ENCODE assay signal across 9 mouse cellular contexts in the genomic region with DNA sequence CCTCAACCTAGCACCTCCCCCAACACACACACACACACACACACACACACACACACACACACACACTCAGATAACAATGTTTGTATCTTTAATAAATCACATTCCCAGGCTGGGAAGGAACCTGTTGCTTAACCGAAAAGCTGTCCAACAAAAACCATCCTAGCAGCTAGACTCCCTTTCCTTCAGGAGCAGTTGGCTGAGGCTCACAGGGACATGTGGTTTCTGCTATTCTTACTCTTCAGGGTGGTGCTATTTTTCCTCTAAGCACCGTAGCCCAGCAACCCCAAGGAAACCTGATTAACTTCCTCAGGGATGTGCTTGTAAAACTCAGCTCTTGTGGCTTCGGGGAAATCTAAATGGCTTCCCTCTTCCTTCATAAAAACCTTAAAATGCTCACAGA. TPM values are rescaled to one million over a fixed set of nuclear protein-coding genes. Genes with fewer than 3 reads are reported as not detected.
DNase-seq lines count a peak whose midpoint lies in the region; ATAC-seq and TF ChIP-seq lines count a peak whose summit lies in the region.
"Had no signal": no experiment of that assay in that cellular context is flagged by ENCODE, and none has a peak within 500 bp of the region (broad histone marks: within the 10 kb centered on the region; RNA-seq: fewer than 3 reads in every experiment).

No protein-coding gene starts in this region.

- peaks cover 28% of the 10 kb centered on the region for H3K4me1 ChIP-seq in kidney, embryonic 14.5 days (ENCODE audit: control insufficient read depth, insufficient read depth, low read length)
- H3K4me1 ChIP-seq in heart, embryonic 13.5 days: peaks cover 79% of the 10 kb centered on the region
- H3K4me1 ChIP-seq in midbrain, postnatal 0 days (ENCODE audit: insufficient read depth, low read length): no peaks in the 10 kb centered on the region

- TF ChIP-seq POLR2A in brain, embryonic 14.5 days (IDR thresholded peaks at IDR 0.05; ENCODE audit: borderline replicate concordance, extremely low read depth, insufficient read depth, insufficient read length, poor library complexity, severe bottlenecking): no peak

- no peak overlapping the region for H3K9ac ChIP-seq in kidney, embryonic 14.5 days (ENCODE audit: low read depth, low read length)
- H3K9ac ChIP-seq in heart, embryonic 13.5 days: 0 out of 2 replicates have a peak overlapping the region, but pooled peaks have one; percentile 44
- no peak overlapping the region for H3K9ac ChIP-seq in midbrain, postnatal 0 days (replicated peaks; ENCODE audit: low read length, poor library complexity, severe bottlenecking)
- H3K9ac ChIP-seq: limb, embryonic 13.5 days had no signal

- DNase-seq in kidney, postnatal 25 days: no peak
- DNase-seq in brain, embryonic 14.5 days (ENCODE audit: low read depth): peak; percentile 34
- peak; percentile 41 for DNase-seq in lung, postnatal 36 days
- DNase-seq in adrenal gland, postnatal 4 days (ENCODE audit: low spot score in 2 of 2): no peak
- DNase-seq in cerebellum, postnatal 4 days (ENCODE audit: low spot score in 2 of 2): no peak
- no peak for DNase-seq in midbrain, postnatal 0 days (ENCODE audit: low spot score)

- H3K27ac ChIP-seq in kidney, embryonic 14.5 days (ENCODE audit: low read depth, low read length): no peak overlapping the region
- H3K27ac ChIP-seq in heart, embryonic 13.5 days (replicated peaks): peak overlapping the region; percentile 63
- H3K27ac ChIP-seq in midbrain, postnatal 0 days (ENCODE audit: low read depth, low read length): no peak overlapping the region; the same call in 1 of the 2 replicates
- H3K27ac ChIP-seq: limb, embryonic 13.5 days had no signal

- H3K4me2 ChIP-seq in kidney, embryonic 14.5 days (replicated peaks; ENCODE audit: low read depth, low read length): no peak overlapping the region
- peak overlapping the region; percentile 14; the same call in 1 of the 2 replicates for H3K4me2 ChIP-seq in heart, embryonic 13.5 days
- H3K4me2 ChIP-seq in midbrain, postnatal 0 days (ENCODE audit: low read depth, low read length, poor library complexity, severe bottlenecking): no peak overlapping the region
- H3K4me2 ChIP-seq: limb, embryonic 13.5 days had no signal

- no peaks in the 10 kb centered on the region for H3K27me3 ChIP-seq in kidney, embryonic 14.5 days (ENCODE audit: control insufficient read depth, insufficient read depth, low read length)
- H3K27me3 ChIP-seq in heart, embryonic 13.5 days (replicated peaks): no peaks in the 10 kb centered on the region
- H3K27me3 ChIP-seq in midbrain, postnatal 0 days (ENCODE audit: insufficient read depth, low read length): no peaks in the 10 kb centered on the region
- H3K27me3 ChIP-seq: limb, embryonic 13.5 days had no signal

- peak; percentile 43; the same call in 1 of the 2 replicates for ATAC-seq in kidney, embryonic 14.5 days (ENCODE audit: low FRiP score, low TSS enrichment)
- no peak for ATAC-seq in heart, embryonic 13.5 days (ENCODE audit: extremely low read depth, insufficient number of reproducible peaks, low FRiP score, low TSS enrichment)
- no peak for ATAC-seq in midbrain, postnatal 0 days (ENCODE audit: low FRiP score)

- 31% methylated on average over 3 of the region's 3 CpGs for WGBS in kidney, embryonic 14.5 days
- WGBS in heart, embryonic 13.5 days: 16% methylated on average over 3 of the region's 3 CpGs
- WGBS in midbrain, postnatal 0 days: 46% methylated on average over 3 of the region's 3 CpGs

- no peak overlapping the region for H3K4me3 ChIP-seq in kidney, embryonic 14.5 days (ENCODE audit: low read length)
- no peak overlapping the region for H3K4me3 ChIP-seq in heart, embryonic 13.5 days
- H3K4me3 ChIP-seq in midbrain, postnatal 0 days (ENCODE audit: low read depth, low read length): no peak overlapping the region
- H3K4me3 ChIP-seq: limb, embryonic 13.5 days had no signal

- no peaks in the 10 kb centered on the region for H3K9me3 ChIP-seq in kidney, embryonic 14.5 days (ENCODE audit: control insufficient read depth, low read length)
- H3K9me3 ChIP-seq in heart, embryonic 13.5 days: no peaks in the 10 kb centered on the region
- no peaks in the 10 kb centered on the region for H3K9me3 ChIP-seq in midbrain, postnatal 0 days (ENCODE audit: low read length)
- H3K9me3 ChIP-seq: limb, embryonic 13.5 days had no signal

- H3K36me3 ChIP-seq in kidney, embryonic 14.5 days (ENCODE audit: control insufficient read depth, insufficient read depth, low read length): no peaks in the 10 kb centered on the region
- no peaks in the 10 kb centered on the region for H3K36me3 ChIP-seq in heart, embryonic 13.5 days
- no peaks in the 10 kb centered on the region for H3K36me3 ChIP-seq in midbrain, postnatal 0 days (ENCODE audit: insufficient read depth, low read length)
- H3K36me3 ChIP-seq: limb, embryonic 13.5 days had no signal

- no peak for TF ChIP-seq CTCF in brain, embryonic 14.5 days (IDR thresholded peaks at IDR 0.05; ENCODE audit: borderline replicate concordance, extremely low read depth, insufficient read depth, insufficient read length)
- no peak for TF ChIP-seq CTCF in midbrain, postnatal 0 days (IDR thresholded peaks at IDR 0.05)

RNA-seq across cellular contexts. Expression of a gene that starts 57.9 kb away (rescaled TPM):
- 10.6 and 10.9 TPM in 2 replicates for polyA plus RNA-seq in kidney, embryonic 14.5 days (2014; fragmentation: Nextera tagmentation; extraction: Ambion mirVana)
- 53.7 and 74.6 TPM in 2 replicates for polyA plus RNA-seq in brain, embryonic 14.5 days (2012; rRNA removed)
- polyA plus RNA-seq in heart, embryonic 13.5 days (2015; fragmentation: Nextera tagmentation; extraction: Ambion mirVana): 7.3 and 7.5 TPM in 2 replicates
- total RNA-seq in adrenal gland, postnatal 4 days (2021): 10 to 100 TPM; 27.2 to 29.0 TPM
- 45.4 and 70.4 TPM in 2 replicates for total RNA-seq in midbrain, postnatal 0 days (2014; rRNA removed)
- polyA plus RNA-seq in midbrain, postnatal 0 days (2015; fragmentation: Nextera tagmentation; extraction: Ambion mirVana): 24.1 and 27.6 TPM in 2 replicates

Comparison
In these comparisons a context has a peak if more than half of its experiments do, and no peak if none do; other contexts are left out.
1. DNase-seq: peak in brain, embryonic 14.5 days (single experiment) and lung, postnatal 36 days (single experiment); none in kidney, postnatal 25 days (0 of 2), adrenal gland, postnatal 4 days (0 of 2), cerebellum, postnatal 4 days (0 of 2) and midbrain, postnatal 0 days (single experiment).